Mouse (Mus musculus): Measurements from ENCODE around the gene Stk4. TPM values are rescaled to one million over a fixed set of nuclear protein-coding genes. Genes with fewer than 3 reads are reported as not detected.
A peak's percentile ranks its signal among the peaks of the same experiment; 100 is the strongest.

Stk4 gene
- polyA plus RNA-seq, 2 experiments from 2014 or later, result 188 to 203 TPM

- ATAC-seq, result no peak
Observed at GRCm38 (mm10) chr2:164128576-164129411, 58.7 kb downstream of the Stk4 start.

- no peak for ATAC-seq
Observed at GRCm38 (mm10) chr2:164131586-164131985, 61.5 kb downstream of the Stk4 start.

GRCm38 (mm10) chr2:164134563-164134962 is 64.4 kb downstream of the Stk4 start:
- no peak for ATAC-seq

- ATAC-seq, result no peak
Observed at GRCm38 (mm10) chr2:164135367-164135766, 65.2 kb downstream of the Stk4 start.

GRCm38 (mm10) chr2:164136393-164136792 is 66.3 kb downstream of the Stk4 start:
- no peak for ATAC-seq

GRCm38 (mm10) chr2:164137754-164138153 is 67.6 kb downstream of the Stk4 start:
- no peak for ATAC-seq

- no peak for ATAC-seq
Observed at GRCm38 (mm10) chr2:164142021-164142420, 71.9 kb downstream of the Stk4 start.

GRCm38 (mm10) chr2:164144025-164144424 is 73.9 kb downstream of the Stk4 start:
- ATAC-seq, result no peak

GRCm38 (mm10) chr2:164144541-164144940 is 74.4 kb downstream of the Stk4 start:
- ATAC-seq, result no peak

GRCm38 (mm10) chr2:164146556-164146955 is 76.4 kb downstream of the Stk4 start:
- no peak for ATAC-seq

- ATAC-seq, result no peak
Observed at GRCm38 (mm10) chr2:164150086-164150760, 80.1 kb downstream of the Stk4 start.

GRCm38 (mm10) chr2:164152341-164152740 is 82.2 kb downstream of the Stk4 start:
- ATAC-seq, result no peak

- ATAC-seq, result no peak
Observed at GRCm38 (mm10) chr2:164154007-164154406, 83.9 kb downstream of the Stk4 start.

GRCm38 (mm10) chr2:164156158-164156557 is 86.0 kb downstream of the Stk4 start:
- no peak for ATAC-seq

GRCm38 (mm10) chr2:164158838-164159237 is 88.7 kb downstream of the Stk4 start:
- no peak for ATAC-seq

GRCm38 (mm10) chr2:164161515-164162055 is 91.5 kb downstream of the Stk4 start:
- no peak for ATAC-seq

GRCm38 (mm10) chr2:164164941-164165340 is 94.8 kb downstream of the Stk4 start:
- ATAC-seq, result no peak

- ATAC-seq, result no peak
Observed at GRCm38 (mm10) chr2:164167752-164168570, 97.8 kb downstream of the Stk4 start.

- peak; percentile 43 for ATAC-seq
Observed at GRCm38 (mm10) chr2:164168571-164168946, 98.4 kb downstream of the Stk4 start.

GRCm38 (mm10) chr2:164170326-164170725 is 100.2 kb downstream of the Stk4 start:
- ATAC-seq, result no peak

GRCm38 (mm10) chr2:164170902-164171301 is 100.8 kb downstream of the Stk4 start, which contains the start of gene Kcns1:
Gene Kcns1, minus strand, starts transcription at chr2:164171113.
- no peak for ATAC-seq

GRCm38 (mm10) chr2:164173394-164173793 is 103.3 kb downstream of the Stk4 start:
- ATAC-seq, result no peak
